7 mouse cellular contexts compared by ENCODE assay signal in the genomic region with DNA sequence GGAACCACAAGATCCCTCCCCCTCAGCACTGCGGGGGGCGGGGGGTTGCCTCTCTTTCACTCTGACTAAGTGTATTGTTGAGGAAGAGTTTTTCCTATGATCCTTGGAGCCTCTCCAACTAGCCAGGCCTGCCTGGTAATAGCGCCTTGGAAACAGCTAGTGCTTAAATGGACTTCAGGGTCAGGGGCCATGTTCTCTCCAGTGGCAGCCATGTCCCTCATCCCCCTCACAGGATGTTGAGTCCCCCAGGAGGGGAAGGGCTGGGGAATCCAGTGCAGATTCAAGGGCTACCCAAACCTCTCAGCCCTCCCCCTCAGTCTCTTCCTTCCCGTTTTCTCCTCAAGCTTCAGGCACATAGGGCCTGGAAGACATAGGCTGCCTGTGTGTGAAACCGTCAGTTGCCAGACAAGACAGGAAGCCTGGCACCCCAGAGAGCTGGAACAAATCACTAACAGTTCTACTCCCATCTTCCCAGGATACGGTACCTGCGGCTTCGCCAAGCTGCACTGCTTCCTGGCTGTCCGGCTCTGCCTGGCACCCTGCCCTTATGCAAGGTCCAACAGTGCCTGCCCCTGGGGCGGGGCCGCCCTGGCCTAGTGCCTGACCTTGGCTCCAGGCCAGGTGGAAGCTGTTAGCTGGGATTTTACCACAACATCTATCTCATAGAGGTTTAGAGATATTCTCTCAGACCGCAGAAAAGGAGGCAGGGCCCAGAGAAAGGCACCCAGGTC. TPM values are rescaled to one million over a fixed set of nuclear protein-coding genes. Genes with fewer than 3 reads are reported as not detected.
DNase-seq lines count a peak whose midpoint lies in the region; ATAC-seq lines count a peak whose summit lies in the region.

A gene (minus strand): TSS at position 598 of the 731 bp plus-strand sequence.

- 52% methylated on average over 12 of the region's 12 CpGs for WGBS in hindbrain, embryonic 14.5 days

- H3K4me2 ChIP-seq in hindbrain, embryonic 14.5 days (replicated peaks): no peak within 1 kb of the TSS

- 0 out of 2 replicates have a peak, but pooled peaks cover 12% of the 10 kb centered on the region for H3K4me1 ChIP-seq in hindbrain, embryonic 14.5 days (replicated peaks; ENCODE audit: control insufficient read depth, insufficient read depth, low read length)
- peaks cover 54% of the 10 kb centered on the region for H3K4me1 ChIP-seq in megakaryocyte, embryonic 14.5 days

- no peaks in the 10 kb centered on the region for H3K36me3 ChIP-seq in hindbrain, embryonic 14.5 days (replicated peaks; ENCODE audit: control insufficient read depth, insufficient read depth)
- no peaks in the 10 kb centered on the region for H3K36me3 ChIP-seq in megakaryocyte, embryonic 14.5 days (replicated peaks; ENCODE audit: low read length)

- H3K27me3 ChIP-seq in hindbrain, embryonic 14.5 days (ENCODE audit: control insufficient read depth, insufficient read depth, low read length): no peaks in the 10 kb centered on the region
- H3K27me3 ChIP-seq in megakaryocyte, embryonic 14.5 days (replicated peaks): peaks cover 39% of the 10 kb centered on the region

- peak; percentile 98 for DNase-seq in adrenal gland, adult 2 months
- peak; percentile 92 for DNase-seq in cerebellum, adult 9-11 months
- peak; percentile 92 for DNase-seq in gastrocnemius, postnatal 10 days
- peak; percentile 62 for DNase-seq in hindbrain, embryonic 14.5 days (ENCODE audit: low spot score)
- DNase-seq in left cerebral cortex, postnatal 14 days (ENCODE audit: low spot score in 2 of 2): peak; percentile 61 to 63
- peak; percentile 41 to 66 for DNase-seq in spleen, postnatal 10 days (ENCODE audit: low spot score in 2 of 2)

- peak within 1 kb of the TSS; percentile 53 for H3K27ac ChIP-seq in hindbrain, embryonic 14.5 days

- no peaks in the 10 kb centered on the region for H3K9me3 ChIP-seq in hindbrain, embryonic 14.5 days (ENCODE audit: control insufficient read depth, low read length)
- 0 out of 2 replicates have a peak, but pooled peaks cover 3% of the 10 kb centered on the region for H3K9me3 ChIP-seq in megakaryocyte, embryonic 14.5 days

- H3K4me3 ChIP-seq in hindbrain, embryonic 14.5 days (replicated peaks; ENCODE audit: low read length): no peak within 1 kb of the TSS
- peak within 1 kb of the TSS; percentile 78 for H3K4me3 ChIP-seq in megakaryocyte, embryonic 14.5 days (replicated peaks)

- ATAC-seq in hindbrain, embryonic 14.5 days (ENCODE audit: low FRiP score): peak; percentile 69; the same call in 1 of the 2 replicates

- intact Hi-C loops in left cerebral cortex, postnatal 14 days (cut with DNase I): no loop called here

- H3K9ac ChIP-seq in hindbrain, embryonic 14.5 days: no peak within 1 kb of the TSS

RNA-seq across cellular contexts. Expression of the gene that starts here (rescaled TPM):
- 100 to 1,000 TPM in 1 of 2 experiments, 10 to 100 TPM in 1; 26.6 to 136 TPM for total RNA-seq in adrenal gland, adult 2 months (2021)
- 115 and 188 TPM in 2 replicates for polyA plus RNA-seq in adrenal gland, adult 2 months (2012; rRNA removed)
- 1 to 10 TPM; 4.2 to 5.7 TPM for total RNA-seq in gastrocnemius, postnatal 10 days (2021)
- polyA plus RNA-seq in hindbrain, embryonic 14.5 days (2014; fragmentation: Nextera tagmentation; extraction: Ambion mirVana): 2.4 and 3.3 TPM in 2 replicates
- total RNA-seq in left cerebral cortex, postnatal 14 days (2021): 1 to 10 TPM; 1.8 to 2.0 TPM
- polyA plus RNA-seq in megakaryocyte, embryonic 14.5 days (2012; ENCODE audit: insufficient read depth, low replicate concordance): 2.8 TPM in 1 of 2 replicates, not detected in the other

Comparison
In these comparisons a context has a peak if more than half of its experiments do, and no peak if none do; other contexts are left out.
1. RNA of the gene that starts here (total RNA-seq): 26.6 to 136 TPM in adrenal gland, adult 2 months; 4.2 to 5.7 TPM in gastrocnemius, postnatal 10 days and 1.8 to 2.0 TPM in left cerebral cortex, postnatal 14 days; every median in the first group is over 4 times any median in the second.
2. RNA of the gene that starts here (polyA plus RNA-seq): 115 to 188 TPM in adrenal gland, adult 2 months; 2.4 to 3.3 TPM in hindbrain, embryonic 14.5 days and 2.8 TPM in megakaryocyte, embryonic 14.5 days; every median in the first group is over 10 times any median in the second.
3. Peak in every context shown above with its lines, with median percentiles within 50 percentile points of each other: DNase-seq.